Mouse (Mus musculus) lung, postnatal 0 days (tissue): ENCODE measurements at regions not wholly inside any gene's neighbourhood (a gene's known extent, or its start where the extent isn't known, plus 50 kb on each side); places are given as distances from the start of the nearest gene placed in this dataset.

ENCODE experiments used
- CTCF ChIP-seq: IDR thresholded peaks from 2 replicates; pipeline ENCODE4 v1.5.1; 2016; ENCODE audit warnings: antibody characterized with exemption, mild to moderate bottlenecking
- EP300 ChIP-seq: IDR thresholded peaks from 2 replicates; pipeline ENCODE4 v1.6.1; 2016; ENCODE audit warnings: antibody characterized with exemption, mild to moderate bottlenecking, control low read depth

GRCm38 (mm10) chr2:142996088-142996487, 66.8 kb upstream of the Snrpb2 start:
- no peak for TF ChIP-seq EP300
- TF ChIP-seq CTCF, result no peak
